Mouse (Mus musculus): Measurements from ENCODE around the gene Gm5737. TPM values are rescaled to one million over a fixed set of nuclear protein-coding genes. Genes with fewer than 3 reads are reported as not detected.
A peak's percentile ranks its signal among the peaks of the same experiment; 100 is the strongest.

The Gm5737 gene
- polyA plus RNA-seq, 1 experiment from 2014 or later = not detected

- ATAC-seq (ENCODE audit: extremely low read depth, insufficient number of reproducible peaks, low FRiP score, low TSS enrichment) = no peak
- no peak overlapping the region for H3K9ac ChIP-seq
- no peaks in the 10 kb centered on the region for H3K36me3 ChIP-seq
- WGBS = 23% methylated on average over 3 of the region's 3 CpGs
- peaks cover 23% of the 10 kb centered on the region; the same call in 1 of the 2 replicates for H3K27me3 ChIP-seq (replicated peaks)
- no peak overlapping the region for H3K4me3 ChIP-seq
- H3K4me1 ChIP-seq = peaks cover 14% of the 10 kb centered on the region; the same call in 1 of the 2 replicates
- no peak overlapping the region for H3K27ac ChIP-seq (replicated peaks)
- H3K4me2 ChIP-seq = no peak overlapping the region
- H3K9me3 ChIP-seq = no peaks in the 10 kb centered on the region
These were observed 14.2 kb downstream of the Gm5737 start for GRCm38 (mm10) chr7:120826408-120826807.

- ATAC-seq (ENCODE audit: extremely low read depth, insufficient number of reproducible peaks, low FRiP score, low TSS enrichment) = peak; percentile 56
- Histone ChIP-seq H3K27ac (replicated peaks) (peak overlapping the region; percentile 85), H3K9ac (peak overlapping the region; percentile 82), H3K4me1 (peaks cover 21% of the 10 kb centered on the region), H3K27me3 (replicated peaks) (peaks cover 21% of the 10 kb centered on the region; the same call in 1 of the 2 replicates), H3K4me3 (peak overlapping the region; percentile 70), H3K4me2 (peak overlapping the region; percentile 97), H3K9me3 (no peaks in the 10 kb centered on the region), H3K36me3 (no peaks in the 10 kb centered on the region)
- 2% methylated on average over 46 of the region's 46 CpGs for WGBS
These were observed 18.5 kb downstream of the Gm5737 start for GRCm38 (mm10) chr7:120830431-120831381.

- peak overlapping the region; percentile 76 for H3K4me2 ChIP-seq
- H3K4me1 ChIP-seq = peaks cover 28% of the 10 kb centered on the region
- no peaks in the 10 kb centered on the region for H3K36me3 ChIP-seq
- H3K9me3 ChIP-seq = no peaks in the 10 kb centered on the region
- H3K9ac ChIP-seq = peak overlapping the region; percentile 77
- H3K4me3 ChIP-seq = peak overlapping the region; percentile 66
- WGBS = 58% methylated on average over 6 of the region's 6 CpGs
- peaks cover 12% of the 10 kb centered on the region; the same call in 1 of the 2 replicates for H3K27me3 ChIP-seq (replicated peaks)
- peak overlapping the region; percentile 71; the same call in 1 of the 2 replicates for H3K27ac ChIP-seq (replicated peaks)
- ATAC-seq (ENCODE audit: extremely low read depth, insufficient number of reproducible peaks, low FRiP score, low TSS enrichment) = no peak
These were observed 22.3 kb downstream of the Gm5737 start for GRCm38 (mm10) chr7:120834426-120834825.

- peaks cover 11% of the 10 kb centered on the region; the same call in 1 of the 2 replicates for H3K27me3 ChIP-seq (replicated peaks)
- ATAC-seq (ENCODE audit: extremely low read depth, insufficient number of reproducible peaks, low FRiP score, low TSS enrichment) = peak; percentile 73
- 18% methylated on average over 14 of the region's 14 CpGs for WGBS
- H3K9ac ChIP-seq = peak overlapping the region; percentile 77
- H3K36me3 ChIP-seq = no peaks in the 10 kb centered on the region
- H3K27ac ChIP-seq (replicated peaks) = peak overlapping the region; percentile 71
- H3K4me2 ChIP-seq = peak overlapping the region; percentile 76
- no peaks in the 10 kb centered on the region for H3K9me3 ChIP-seq
- peaks cover 25% of the 10 kb centered on the region for H3K4me1 ChIP-seq
- peak overlapping the region; percentile 66 for H3K4me3 ChIP-seq
These were observed 22.8 kb downstream of the Gm5737 start for GRCm38 (mm10) chr7:120834863-120835372.

- WGBS = 2% methylated on average over 41 of the region's 41 CpGs
- Histone ChIP-seq H3K27ac (replicated peaks) (peak overlapping the region; percentile 71), H3K9me3 (no peaks in the 10 kb centered on the region), H3K4me2 (peak overlapping the region; percentile 76), H3K27me3 (replicated peaks) (peaks cover 9% of the 10 kb centered on the region; the same call in 1 of the 2 replicates), H3K36me3 (no peaks in the 10 kb centered on the region), H3K4me1 (peaks cover 18% of the 10 kb centered on the region), H3K9ac (peak overlapping the region; percentile 82), H3K4me3 (peak overlapping the region; percentile 66)
- peak; percentile 81 for ATAC-seq (ENCODE audit: extremely low read depth, insufficient number of reproducible peaks, low FRiP score, low TSS enrichment)
These were observed 23.5 kb downstream of the Gm5737 start for GRCm38 (mm10) chr7:120835449-120836359.

- ATAC-seq (ENCODE audit: extremely low read depth, insufficient number of reproducible peaks, low FRiP score, low TSS enrichment) = no peak
- Histone ChIP-seq H3K4me2 (peak overlapping the region; percentile 76), H3K27ac (replicated peaks) (0 out of 2 replicates have a peak overlapping the region, but pooled peaks have one; percentile 10), H3K9me3 (no peaks in the 10 kb centered on the region), H3K4me1 (peaks cover 15% of the 10 kb centered on the region), H3K36me3 (no peaks in the 10 kb centered on the region), H3K9ac (peak overlapping the region; percentile 82), H3K4me3 (peak overlapping the region; percentile 66), H3K27me3 (replicated peaks) (peaks cover 9% of the 10 kb centered on the region; the same call in 1 of the 2 replicates)
- WGBS = 8% methylated on average over 12 of the region's 12 CpGs
These were observed 24.2 kb downstream of the Gm5737 start for GRCm38 (mm10) chr7:120836361-120836760.

- Histone ChIP-seq H3K36me3 (no peaks in the 10 kb centered on the region), H3K4me2 (no peak overlapping the region), H3K4me3 (no peak overlapping the region), H3K9ac (no peak overlapping the region), H3K9me3 (no peaks in the 10 kb centered on the region), H3K27ac (replicated peaks) (no peak overlapping the region), H3K4me1 (peaks cover 14% of the 10 kb centered on the region), H3K27me3 (replicated peaks) (no peaks in the 10 kb centered on the region)
- WGBS = 66% methylated on average over 5 of the region's 5 CpGs
- no peak for ATAC-seq (ENCODE audit: extremely low read depth, insufficient number of reproducible peaks, low FRiP score, low TSS enrichment)
These were observed 26.4 kb downstream of the Gm5737 start for GRCm38 (mm10) chr7:120838436-120839160.

GRCm38 (mm10) chr7:120839786-120840185, 27.6 kb downstream of the Gm5737 start:
- H3K27ac ChIP-seq (replicated peaks) = no peak overlapping the region
- no peak overlapping the region for H3K4me2 ChIP-seq
- H3K36me3 ChIP-seq = no peaks in the 10 kb centered on the region
- no peaks in the 10 kb centered on the region for H3K9me3 ChIP-seq
- H3K27me3 ChIP-seq (replicated peaks) = peaks cover 3% of the 10 kb centered on the region; the same call in 1 of the 2 replicates
- H3K4me1 ChIP-seq = peaks cover 20% of the 10 kb centered on the region
- 71% methylated on average over 2 of the region's 2 CpGs for WGBS
- no peak overlapping the region for H3K4me3 ChIP-seq
- H3K9ac ChIP-seq = no peak overlapping the region
- no peak for ATAC-seq (ENCODE audit: extremely low read depth, insufficient number of reproducible peaks, low FRiP score, low TSS enrichment)

GRCm38 (mm10) chr7:120842345-120843036, 30.3 kb downstream of the Gm5737 start, which contains the start of gene Eef2k:
Gene Eef2k (plus strand): TSS chr7:120842831.
- 5% methylated on average over 24 of the region's 35 CpGs for WGBS
- ATAC-seq (ENCODE audit: extremely low read depth, insufficient number of reproducible peaks, low FRiP score, low TSS enrichment) = peak; percentile 87
- Histone ChIP-seq H3K36me3 (peaks cover under 1% of the 10 kb centered on the region; the same call in 1 of the 2 replicates), H3K27me3 (replicated peaks) (peaks cover 9% of the 10 kb centered on the region; the same call in 1 of the 2 replicates), H3K4me3 (peak within 1 kb of the TSS; percentile 90), H3K4me1 (peaks cover 24% of the 10 kb centered on the region), H3K9ac (peak within 1 kb of the TSS; percentile 92), H3K4me2 (peak within 1 kb of the TSS; percentile 89), H3K27ac (replicated peaks) (peak within 1 kb of the TSS; percentile 95), H3K9me3 (no peaks in the 10 kb centered on the region)

All from heart, embryonic 13.5 days (tissue).